Mouse (Mus musculus) A20 (cell line): ENCODE measurements around the gene Kansl2.
"Not testable (repeated sequence)": the region's sequence is repeated elsewhere in the genome, so short reads cannot be mapped to it uniquely, and the experiment has no call there.

Experiments used
- DNase-seq: peaks from one replicate; pipeline ENCODE4 v3.0.0-alpha.2; 2011; ENCODE audit warnings: low read depth, low spot score

Kansl2 gene

GRCm38 (mm10) chr15:98536828-98537510 is 2.9 kb upstream of the Kansl2 start:
- DNase-seq, result no peak

- DNase-seq, result no peak
These were observed 1.9 kb upstream of the Kansl2 start for GRCm38 (mm10) chr15:98535921-98536320.

DNA sequence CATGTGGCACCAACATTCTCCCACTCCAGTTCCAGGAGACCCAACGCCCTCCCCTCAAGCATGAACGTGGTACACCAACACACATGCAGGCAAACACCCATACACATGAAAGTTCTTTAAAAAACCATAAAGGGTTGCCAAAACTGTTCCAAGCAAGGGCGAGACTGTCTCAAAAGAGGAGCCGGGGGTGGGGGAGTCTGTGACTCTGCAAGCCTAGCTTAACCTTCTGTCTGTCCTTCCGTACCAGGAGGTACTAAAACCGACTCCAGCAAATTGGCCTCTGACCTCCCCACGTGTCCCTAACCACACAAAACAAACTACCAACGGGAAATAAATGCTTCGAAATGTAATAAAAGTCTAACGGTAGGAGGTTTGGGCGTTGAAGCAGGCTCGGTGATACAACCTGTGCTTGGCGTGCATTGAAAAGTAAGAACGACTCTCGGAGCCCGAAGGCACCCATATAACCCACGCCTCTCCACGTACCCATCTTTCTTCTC is 981 bp downstream of the Kansl2 start:
- DNase-seq, result peak; percentile 53

DNA sequence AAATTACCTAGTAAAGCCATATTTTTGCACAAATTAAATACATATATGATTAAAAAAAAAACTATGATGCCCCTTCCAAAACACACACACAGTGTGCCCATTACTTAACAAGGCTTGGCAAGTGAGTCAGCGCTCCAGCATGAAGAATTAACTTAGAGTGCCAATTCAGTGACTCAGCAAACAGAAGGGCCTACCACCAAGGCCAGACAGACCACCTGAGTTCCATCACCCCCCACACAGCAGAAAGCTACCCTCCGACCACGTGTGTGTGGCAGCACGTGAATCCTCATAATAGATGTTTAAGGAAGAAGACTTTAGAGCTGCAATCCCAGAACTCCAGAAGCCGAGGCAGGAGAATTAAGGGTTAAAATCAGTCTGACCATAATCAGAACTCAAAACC is 1.8 kb downstream of the Kansl2 start:
- DNase-seq, result no peak

DNA sequence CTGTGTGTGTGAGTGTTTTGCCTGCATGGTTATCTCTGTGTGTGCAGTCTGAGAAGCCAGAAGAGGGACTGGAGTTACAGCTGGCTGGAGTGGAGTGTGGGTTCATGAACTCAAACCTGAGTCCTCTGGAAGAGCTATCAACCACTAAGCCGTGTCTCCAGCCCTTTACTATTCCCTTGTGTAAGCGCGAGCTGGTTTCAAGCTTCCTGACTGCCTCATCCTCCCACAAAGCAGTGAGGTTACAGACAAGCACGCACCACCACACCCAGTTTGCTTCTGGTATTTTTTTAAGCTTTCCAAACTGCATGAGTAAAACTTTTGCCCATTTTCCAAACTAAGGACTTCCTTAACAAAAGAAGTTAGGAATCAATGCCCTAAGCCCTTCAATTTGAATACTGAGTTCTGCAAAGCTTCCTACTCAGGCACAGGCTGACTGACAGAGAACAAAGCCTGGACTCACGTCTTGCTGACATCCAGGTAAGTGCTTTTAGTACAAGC is 5.9 kb downstream of the Kansl2 start:
- no peak for DNase-seq

GRCm38 (mm10) chr15:98527056-98527771 is 6.8 kb downstream of the Kansl2 start:
- DNase-seq, result no peak

DNA sequence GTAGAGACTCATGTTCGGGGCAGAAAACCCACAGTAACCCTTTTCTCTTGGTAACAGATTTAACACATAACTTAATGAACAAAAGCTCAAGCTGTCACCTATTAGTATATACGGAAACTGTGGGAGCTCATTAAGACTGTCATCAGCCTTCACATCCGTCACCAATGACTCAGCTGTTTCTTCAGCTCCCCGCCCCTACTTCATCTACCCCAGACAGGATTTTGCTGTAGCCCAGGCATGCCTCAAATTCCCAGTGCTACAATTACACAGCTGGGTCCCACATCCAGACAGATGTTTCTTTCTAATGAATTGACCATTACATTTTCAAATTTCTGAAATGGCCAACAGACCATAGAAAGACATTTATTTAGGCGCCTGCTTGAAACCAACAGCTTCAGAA is 8.0 kb downstream of the Kansl2 start:
- no peak for DNase-seq

DNA sequence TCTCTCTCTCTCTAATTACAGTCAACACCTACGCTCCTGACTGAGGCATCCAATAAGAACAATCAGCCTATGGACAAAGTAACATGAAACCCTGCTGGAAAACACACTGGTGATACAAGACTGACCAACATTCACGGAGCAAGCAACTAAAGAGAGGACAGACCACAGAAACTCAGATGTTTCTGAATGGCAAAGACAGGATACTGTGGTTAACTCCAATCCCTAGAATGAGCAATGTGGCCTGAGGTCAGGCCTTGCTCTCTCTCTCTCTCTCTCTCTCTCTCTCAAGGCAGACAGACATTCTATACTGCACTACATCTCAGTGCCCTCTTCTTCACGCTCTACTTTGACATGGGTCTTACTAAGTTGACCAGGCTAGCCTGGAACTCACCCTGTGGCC is 12.8 kb downstream of the Kansl2 start:
- no peak for DNase-seq

- DNase-seq, result peak; percentile 77
These were observed 16.4 kb downstream of the Kansl2 start for GRCm38 (mm10) chr15:98517380-98518355.

- not testable (repeated sequence) for DNase-seq
These were observed 19.2 kb downstream of the Kansl2 start for GRCm38 (mm10) chr15:98514845-98515244.

DNA sequence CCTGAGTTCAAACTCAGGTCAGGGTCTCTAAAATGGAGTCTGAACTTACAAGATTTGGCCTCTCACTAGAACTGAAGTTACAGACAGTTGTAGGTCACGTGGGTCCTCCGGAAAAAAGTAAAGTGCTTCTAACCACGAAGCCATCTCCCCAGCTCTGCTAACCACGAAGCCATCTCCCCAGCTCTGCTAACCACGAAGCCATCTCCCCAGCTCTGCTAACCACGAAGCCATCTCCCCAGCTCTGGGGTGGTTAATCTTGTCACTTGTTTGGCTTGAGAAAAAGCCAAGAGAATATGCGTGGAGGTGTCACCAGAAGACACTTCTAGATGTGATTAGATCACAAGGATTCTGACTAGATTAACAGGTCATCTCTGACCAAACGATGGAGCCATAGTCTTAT is 19.9 kb downstream of the Kansl2 start:
- DNase-seq, result peak; percentile 43

DNA sequence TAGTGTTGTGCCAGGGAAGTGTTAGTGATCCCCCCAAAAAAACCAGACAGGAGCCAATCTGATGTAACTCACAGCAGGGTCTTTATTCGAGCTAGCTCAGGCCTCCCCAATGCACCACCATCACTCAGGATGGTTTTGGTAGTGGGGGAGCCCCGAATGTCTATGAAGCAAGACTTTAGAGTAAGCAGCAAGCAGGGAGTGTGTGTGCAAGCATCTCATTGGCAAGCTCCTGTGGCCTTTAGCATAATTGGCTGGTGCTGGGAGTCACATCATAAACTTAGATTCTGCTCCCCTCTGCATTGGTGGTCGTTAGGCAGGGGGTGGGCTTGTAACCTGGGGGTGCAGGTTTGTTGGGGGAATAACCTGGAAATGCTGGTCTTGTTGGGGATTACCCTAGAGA is 20.4 kb downstream of the Kansl2 start:
- DNase-seq, result peak; percentile 86

DNA sequence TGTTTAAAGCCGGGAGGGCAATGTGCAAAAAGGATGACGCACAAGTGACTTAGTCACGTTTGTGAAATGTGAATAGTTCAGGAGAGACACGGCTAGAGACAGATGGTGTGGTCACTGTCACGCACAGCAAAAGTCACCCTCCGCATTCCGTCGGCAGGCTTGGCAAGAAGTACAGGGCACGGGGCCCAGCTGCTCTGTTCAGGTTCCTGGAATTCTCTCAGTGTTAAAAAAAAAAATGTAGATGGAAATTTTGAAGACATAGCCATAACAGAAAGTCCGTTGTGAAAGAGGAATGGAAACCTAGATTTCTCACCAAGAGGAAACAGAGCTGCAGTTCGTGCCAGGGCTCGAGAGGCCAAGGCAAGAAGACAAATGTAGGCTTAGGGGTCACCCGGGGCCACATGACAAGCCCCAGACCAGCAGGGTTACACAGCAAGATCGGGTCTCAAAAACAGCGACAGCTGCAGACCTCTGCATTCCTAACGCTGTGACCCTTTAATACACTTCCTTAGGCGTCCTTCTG is 21.2 kb downstream of the Kansl2 start:
- peak; percentile 90 for DNase-seq

GRCm38 (mm10) chr15:98512232-98512631 is 21.8 kb downstream of the Kansl2 start:
- peak; percentile 69 for DNase-seq

DNA sequence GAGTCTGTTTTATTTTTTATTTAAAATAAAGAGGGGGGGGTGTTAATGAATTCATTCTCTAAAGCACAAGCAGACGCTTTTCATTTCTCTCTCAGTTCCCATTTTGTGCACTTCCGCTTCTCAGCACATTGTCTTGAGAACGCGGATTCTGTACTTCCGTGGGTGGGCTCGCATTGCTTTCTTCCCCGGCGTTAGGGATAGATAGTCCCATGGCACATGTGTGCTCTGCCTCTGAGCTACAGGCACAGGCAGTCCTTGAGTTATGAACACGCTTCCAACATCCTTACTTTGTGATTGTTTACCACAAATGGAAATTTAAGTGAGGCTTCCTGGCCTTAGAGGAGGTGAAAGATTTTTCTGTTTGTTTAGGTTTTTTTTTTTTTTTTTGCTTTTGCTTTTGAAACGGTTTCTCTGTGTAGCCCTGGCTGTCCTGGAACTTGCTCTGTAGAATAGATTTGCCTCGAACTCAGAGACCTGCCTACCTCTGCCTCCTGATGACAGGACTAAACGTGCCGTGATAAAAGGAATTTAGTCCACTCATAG is 22.6 kb downstream of the Kansl2 start:
- DNase-seq, result peak; percentile 91

- peak; percentile 91 for DNase-seq
These were observed 23.4 kb downstream of the Kansl2 start for GRCm38 (mm10) chr15:98510438-98511385.

DNA sequence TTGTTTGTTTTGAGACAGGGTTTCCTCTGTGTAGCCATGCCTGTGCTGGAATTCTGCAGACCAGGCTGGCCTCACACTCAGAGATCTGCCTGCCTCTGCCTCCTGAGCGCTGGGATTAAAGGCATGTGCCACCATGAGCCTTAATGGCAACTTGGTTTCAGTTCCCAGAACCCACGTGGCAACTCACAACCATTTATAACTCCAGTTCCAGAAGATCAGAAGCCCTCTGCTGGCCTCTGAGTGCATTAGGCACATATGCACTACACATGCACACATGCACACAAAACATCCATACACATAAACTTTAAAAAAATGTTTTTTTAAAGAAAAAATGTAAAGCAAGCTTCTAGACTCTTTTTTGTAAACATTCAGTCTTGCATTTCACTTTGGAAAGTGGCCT is 24.7 kb downstream of the Kansl2 start:
- peak; percentile 52 for DNase-seq

- peak; percentile 54 for DNase-seq
These were observed 26.7 kb downstream of the Kansl2 start for GRCm38 (mm10) chr15:98507321-98507720.

GRCm38 (mm10) chr15:98506253-98506957 is 27.7 kb downstream of the Kansl2 start:
- DNase-seq, result no peak
